Mouse (Mus musculus) lung, adult 2 months (tissue): Measurements from ENCODE around the gene Wasl.

ENCODE experiments used
- CTCF ChIP-seq: fragments of 200-500 bp; IDR thresholded peaks from 2 replicates; pipeline ENCODE4 v1.5.1; 2011; ENCODE audit warnings: mild to moderate bottlenecking, low read length, control low read depth; ENCODE audit not compliant: insufficient read depth
- POLR2A ChIP-seq: fragments of 200-500 bp; IDR thresholded peaks from 2 replicates; pipeline ENCODE4 v1.6.1; 2011; ENCODE audit warnings: low read depth, mild to moderate bottlenecking, control low read depth, low read length, borderline replicate concordance; ENCODE audit errors: extremely low read depth

DNA sequence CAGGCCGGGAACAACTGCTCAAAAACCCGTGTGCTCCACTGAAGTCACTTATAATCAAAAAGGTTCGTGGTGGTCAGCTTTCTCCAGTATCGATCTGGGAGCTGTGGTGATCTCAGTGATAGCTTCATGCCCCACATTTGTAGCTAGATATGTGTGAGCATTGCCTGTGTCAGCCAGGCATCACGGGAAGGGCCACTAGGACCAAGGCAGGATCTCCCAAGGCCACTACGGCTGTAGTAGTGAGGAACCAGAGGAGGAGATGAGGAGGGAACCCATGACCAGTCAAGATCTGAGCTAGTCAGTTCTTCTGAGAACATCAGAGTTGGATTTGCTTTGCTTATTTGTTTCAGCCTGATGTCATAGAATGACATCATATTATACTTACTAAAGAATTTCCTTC, 65.6 kb downstream of the Wasl start:
- TF ChIP-seq CTCF (no peak), POLR2A (no peak)
